Mouse (Mus musculus): Measurements from ENCODE around the gene Slc15a4.

DNA sequence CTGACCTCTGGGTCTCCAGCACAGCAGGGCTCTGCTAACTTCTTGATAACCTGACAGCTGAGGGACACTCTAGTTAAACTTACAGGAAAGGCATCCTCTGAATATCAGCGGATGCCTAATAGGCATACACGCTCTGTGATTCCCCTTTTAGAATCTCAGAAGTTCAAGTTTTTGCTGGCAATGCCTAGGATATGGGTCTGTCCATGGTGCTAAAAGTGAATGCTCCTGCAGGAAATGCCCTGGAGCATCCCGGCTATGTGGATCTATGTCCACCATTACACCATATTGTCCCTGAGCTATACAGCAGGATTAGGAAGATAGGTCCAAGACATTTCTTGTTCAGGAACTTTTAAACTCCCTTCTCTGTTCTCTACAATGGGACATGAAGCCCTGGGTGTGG is 71.6 kb downstream of the Slc15a4 start:
- TF ChIP-seq CTCF (IDR thresholded peaks at IDR 0.05) (no peak), POLR2A (IDR thresholded peaks at IDR 0.05; ENCODE audit: insufficient read depth, low read depth, low read length) (no peak), EP300 (IDR thresholded peaks at IDR 0.05; ENCODE audit: insufficient read depth, low read depth, low read length) (no peak)
